Mouse (Mus musculus) CH12.LX (cell line): ENCODE results near the gene Plcb1. TPM values are rescaled to one million over a fixed set of nuclear protein-coding genes. Genes with fewer than 3 reads are reported as not detected.

Experiments
- DNase-seq: peaks from one replicate; pipeline ENCODE4 v3.0.0-alpha.2; 2013; ENCODE audit errors: extremely low read depth
- H3K27ac ChIP-seq: 2 replicates; pipeline ENCODE4 v1.5.1; 2012; ENCODE audit warnings: low read depth, mild to moderate bottlenecking, control low read depth, moderate library complexity; ENCODE audit not compliant: insufficient read depth
- H3K27me3 ChIP-seq: replicated peaks from 2 replicates; pipeline ENCODE3; 2012; ENCODE audit warnings: inconsistent platforms
- H3K36me3 ChIP-seq, 2 experiments: replicated peaks in 1 of 2; 2 replicates each; pipeline versions ENCODE3 to v1.6.1; 2012; ENCODE audit warnings: inconsistent platforms in 1 of 2, low read length in 1 of 2, mild to moderate bottlenecking in 1 of 2, mixed read lengths in 1 of 2, moderate library complexity in 1 of 2; ENCODE audit not compliant: control insufficient read depth in 1 of 2, insufficient read depth in 1 of 2
- H3K4me1 ChIP-seq, 2 experiments: 2 replicates each; pipeline ENCODE4 v1.6.1; 2012; ENCODE audit warnings: inconsistent platforms in 1 of 2, moderate library complexity in 1 of 2; ENCODE audit not compliant: insufficient read depth in 2 of 2, control insufficient read depth in 1 of 2
- H3K4me2 ChIP-seq: 2 replicates; pipeline ENCODE4 v1.6.1; 2012; ENCODE audit warnings: low read depth, mild to moderate bottlenecking, control low read depth; ENCODE audit not compliant: poor library complexity, insufficient read depth, severe bottlenecking
- H3K4me3 ChIP-seq, 3 experiments: fragments of 150-350 bp in 1 of 3; sonication (generic) in 1 of 3; replicated peaks in 1 of 3; 2 replicates each; pipeline versions ENCODE3 to v1.5.1; 2011 to 2012; ENCODE audit warnings: low read depth in 2 of 3, low read length in 2 of 3, mild to moderate bottlenecking in 2 of 3, moderate library complexity in 2 of 3, control low read depth in 1 of 3, improper control_type of control experiment in 1 of 3, inconsistent platforms in 1 of 3, mixed read lengths in 1 of 3; ENCODE audit not compliant: poor library complexity in 1 of 3
- H3K79me2 ChIP-seq: replicated peaks from 2 replicates; pipeline ENCODE4 v1.6.1; 2012; ENCODE audit warnings: mild to moderate bottlenecking, moderate library complexity; ENCODE audit not compliant: control insufficient read depth, poor library complexity, insufficient read depth, severe bottlenecking; ENCODE audit errors: extremely low read depth
- H3K9ac ChIP-seq: 2 replicates; pipeline ENCODE4 v1.6.1; 2012; ENCODE audit warnings: low read depth, mild to moderate bottlenecking, control low read depth, moderate library complexity; ENCODE audit not compliant: insufficient read depth
- H3K9me3 ChIP-seq: replicated peaks from 2 replicates; pipeline ENCODE3; 2012; ENCODE audit warnings: low read length, inconsistent platforms, mixed read lengths
- BHLHE40 ChIP-seq: IDR thresholded peaks from 2 replicates; pipeline ENCODE4 v1.6.1; 2011; ENCODE audit warnings: mild to moderate bottlenecking, low read depth, low read length, improper control_type of control experiment
- CHD1 ChIP-seq: IDR thresholded peaks from 2 replicates; pipeline ENCODE4 v1.6.1; 2012; ENCODE audit warnings: low read depth, low read length, improper control_type of control experiment, inconsistent platforms
- ELF1 ChIP-seq: IDR thresholded peaks from 2 replicates; pipeline ENCODE4 v1.6.1; 2014; ENCODE audit warnings: low read depth, mild to moderate bottlenecking, inconsistent platforms, low read length, improper control_type of control experiment
- MAZ ChIP-seq: IDR thresholded peaks from 2 replicates; pipeline ENCODE4 v1.6.1; 2012; ENCODE audit warnings: low read depth, mild to moderate bottlenecking, inconsistent platforms, low read length, improper control_type of control experiment, moderate library complexity
- MYC ChIP-seq: IDR thresholded peaks from 2 replicates; pipeline ENCODE4 v1.6.1; 2011; ENCODE audit warnings: low read depth, mild to moderate bottlenecking, improper control_type of control experiment, low read length
- NRF1 ChIP-seq: IDR thresholded peaks from 2 replicates; pipeline ENCODE4 v1.6.1; 2014; ENCODE audit warnings: low read depth, mild to moderate bottlenecking, inconsistent platforms, low read length, improper control_type of control experiment, moderate library complexity
- PAX5 ChIP-seq: IDR thresholded peaks from 2 replicates; pipeline ENCODE4 v1.6.1; 2012; ENCODE audit warnings: low read length, inconsistent platforms, mixed read lengths
- POLR2A ChIP-seq: IDR thresholded peaks from 2 replicates; pipeline ENCODE4 v1.6.1; 2011; ENCODE audit warnings: low read depth, mild to moderate bottlenecking, improper control_type of control experiment, low read length
- POLR2AphosphoS2 ChIP-seq: IDR thresholded peaks from 2 replicates; pipeline ENCODE4 v1.6.1; 2011; ENCODE audit warnings: low read depth, low read length, improper control_type of control experiment
- RCOR1 ChIP-seq: conservative IDR thresholded peaks from 2 replicates; pipeline ENCODE4 v1.6.1; 2012; ENCODE audit warnings: low read depth, mild to moderate bottlenecking, inconsistent platforms, low read length, improper control_type of control experiment
- SMC3 ChIP-seq: IDR thresholded peaks from 2 replicates; pipeline ENCODE4 v1.6.1; 2011; ENCODE audit warnings: low read depth, low read length, improper control_type of control experiment
- TBP ChIP-seq: conservative IDR thresholded peaks from 2 replicates; pipeline ENCODE4 v1.6.1; 2011; ENCODE audit warnings: low read depth, low read length, improper control_type of control experiment
- USF1 ChIP-seq: IDR thresholded peaks from 2 replicates; pipeline ENCODE4 v1.6.1; 2014; ENCODE audit warnings: low read depth, mild to moderate bottlenecking, inconsistent platforms, low read length, improper control_type of control experiment
- USF2 ChIP-seq: conservative IDR thresholded peaks from 2 replicates; pipeline ENCODE4 v1.6.1; 2011; ENCODE audit warnings: low read depth, low read length, improper control_type of control experiment
- ZC3H11A ChIP-seq: IDR thresholded peaks from 2 replicates; pipeline ENCODE4 v1.6.1; 2012; ENCODE audit warnings: low read depth, mild to moderate bottlenecking, inconsistent platforms, low read length, improper control_type of control experiment
- ZKSCAN1 ChIP-seq: IDR thresholded peaks from 2 replicates; pipeline ENCODE4 v1.6.1; 2012; ENCODE audit warnings: low read depth, inconsistent platforms, low read length, improper control_type of control experiment, borderline replicate concordance
- ZNF384 ChIP-seq: IDR thresholded peaks from 2 replicates; pipeline ENCODE4 v1.6.1; 2012; ENCODE audit warnings: low read depth, low read length, improper control_type of control experiment, inconsistent platforms
- dilution Hi-C: fragments of 300-500 bp; cut with MboI; formaldehyde crosslinking; loops from 2 replicates; pipeline ENCODE4 v1.14.3; 2020; ENCODE audit warnings: low sequenced_read_pairs; ENCODE audit not compliant: extremely low pct_unique_long_range_greater_than_20kb, extremely low pct_ligation_motif_present
- in situ Hi-C: fragments of 300-500 bp; cut with MboI; formaldehyde crosslinking; loops from 3 replicates; pipeline ENCODE4 v1.14.3; 2019; ENCODE audit warnings: low sequenced_read_pairs, low pct_ligation_motif_present, low pct_unique_long_range_greater_than_20kb, mixed read lengths
- polyA plus RNA-seq: library from polyadenylated mRNA; unstranded; fragments of >175 nt; gene quantifications from 2 replicates; pipeline ENCODE4 v1.2.1, GENCODE M21; 2012; ENCODE audit warnings: low read depth; ENCODE audit not compliant: insufficient read length
- total RNA-seq, 2 experiments: library from RNA; depleted of rRNA; stranded (reverse); fragments of 300-350 nt in 1 of 2; fragments of >200 nt in 1 of 2; gene quantifications; 2 replicates each; pipeline ENCODE4 v1.2.3; 2012 to 2014

Gene Plcb1
- total and polyA plus RNA-seq, 3 experiments = not detected

- no peaks in the 10 kb centered on the region for H3K36me3 ChIP-seq
- no peaks in the 10 kb centered on the region for H3K27me3 ChIP-seq
- no peak overlapping the region for H3K4me2 ChIP-seq
- TF ChIP-seq CHD1 = no peak
- no peak for TF ChIP-seq USF1
- no peaks in the 10 kb centered on the region for H3K4me1 ChIP-seq
- H3K79me2 ChIP-seq = no peaks in the 10 kb centered on the region
- dilution Hi-C loops (no loop called here), in situ Hi-C loops (no loop called here)
- DNase-seq = no peak
- H3K9me3 ChIP-seq = peaks cover 31% of the 10 kb centered on the region
- no peak overlapping the region for H3K9ac ChIP-seq
- no peak overlapping the region for H3K27ac ChIP-seq
- no peak overlapping the region for H3K4me3 ChIP-seq
These were observed 105.3 kb downstream of the Plcb1 start for GRCm38 (mm10) chr2:134891207-134891606.

GRCm38 (mm10) chr2:134894776-134895175 is 108.9 kb downstream of the Plcb1 start:
- no peak for TF ChIP-seq SMC3
- no peak for TF ChIP-seq POLR2AphosphoS2
- no peak for TF ChIP-seq TBP
- no peak for TF ChIP-seq ELF1
- TF ChIP-seq RCOR1 = no peak
- TF ChIP-seq ZKSCAN1 = no peak
- no peak for TF ChIP-seq ZNF384
- TF ChIP-seq BHLHE40 = no peak
- no peak for TF ChIP-seq ZC3H11A
- TF ChIP-seq POLR2A = no peak
- TF ChIP-seq USF1 = no peak
- TF ChIP-seq NRF1 = no peak
- no peak for TF ChIP-seq USF2
- no peak for TF ChIP-seq MAZ
- TF ChIP-seq PAX5 = no peak
- no peak for TF ChIP-seq MYC
- dilution Hi-C loops = no loop called here
- Histone ChIP-seq H3K27ac (no peak overlapping the region), H3K4me3 (no peak overlapping the region), H3K79me2 (no peaks in the 10 kb centered on the region), H3K36me3 (no peaks in the 10 kb centered on the region), H3K4me1 (no peaks in the 10 kb centered on the region), H3K4me2 (no peak overlapping the region), H3K9ac (no peak overlapping the region), H3K27me3 (no peaks in the 10 kb centered on the region), H3K9me3 (peaks cover 42% of the 10 kb centered on the region)
- no peak for DNase-seq
- in situ Hi-C loops = no loop called here
